Mouse (Mus musculus) adrenal gland, postnatal 0 days (tissue): Measurements from ENCODE around the gene Pitpnc1. TPM values are rescaled to one million over a fixed set of nuclear protein-coding genes. Genes with fewer than 3 reads are reported as not detected.

Experiments
- polyA plus RNA-seq: library from polyadenylated mRNA; unstranded; fragments of >200 nt; fragmentation: Nextera tagmentation; extraction: Ambion mirVana; gene quantifications from 2 replicates; pipeline ENCODE4 v1.2.1, GENCODE M21; 2015

The Pitpnc1 gene
- polyA plus RNA-seq = 8.3 and 10.5 TPM in 2 replicates

GRCm38 (mm10) chr11:107470521-107471041, at the start of gene Pitpnc1:
Gene Pitpnc1, minus strand, starts transcription at chr11:107470699.

GRCm38 (mm10) chr11:107479053-107479861, 8.8 kb upstream of the Pitpnc1 start, which contains the start of gene Psmd12:
Gene Psmd12, plus strand, starts transcription at chr11:107479484.

GRCm38 (mm10) chr11:107188565-107189552, 281.6 kb downstream of the Pitpnc1 start, which contains the start of gene Nol11:
Gene Nol11, minus strand, starts transcription at chr11:107189381.

Other genes with a start within 250 kb of the Pitpnc1 start
- 105 and 148 TPM in 2 replicates for gene Psmd12, start 8.8 kb upstream of the Pitpnc1 start, polyA plus RNA-seq
- 7.3 and 9.0 TPM in 2 replicates for gene Helz, start 77.2 kb upstream of the Pitpnc1 start, polyA plus RNA-seq
- gene Cacng1, start 245.8 kb upstream of the Pitpnc1 start, polyA plus RNA-seq = 1.1 and 3.3 TPM in 2 replicates